Mouse (Mus musculus): ENCODE results near the gene Arid4b.
A peak's percentile ranks its signal among the peaks of the same experiment; 100 is the strongest.

Gene Arid4b

GRCm38 (mm10) chr13:14062209-14063012 lies 621 bp upstream of the Arid4b start:
- DNase-seq: no peak

DNA sequence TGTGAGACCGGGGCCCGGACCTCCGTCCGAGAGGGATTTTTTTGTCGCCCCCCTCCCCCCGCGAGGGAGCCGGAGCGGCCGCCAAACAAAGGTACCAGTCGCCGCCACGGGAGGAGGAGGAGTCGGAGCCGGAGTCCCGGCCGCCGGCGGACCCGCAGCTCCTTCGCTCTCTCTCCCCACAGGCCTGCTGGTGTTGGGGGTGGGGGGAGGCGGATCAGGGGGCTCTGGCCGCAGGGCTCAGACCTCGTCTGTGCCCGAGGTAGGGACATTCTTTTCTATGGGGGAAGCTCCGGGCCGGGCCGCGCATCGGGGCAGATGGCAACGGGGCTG lies 875 bp downstream of the Arid4b start:
- no peak for DNase-seq

DNA sequence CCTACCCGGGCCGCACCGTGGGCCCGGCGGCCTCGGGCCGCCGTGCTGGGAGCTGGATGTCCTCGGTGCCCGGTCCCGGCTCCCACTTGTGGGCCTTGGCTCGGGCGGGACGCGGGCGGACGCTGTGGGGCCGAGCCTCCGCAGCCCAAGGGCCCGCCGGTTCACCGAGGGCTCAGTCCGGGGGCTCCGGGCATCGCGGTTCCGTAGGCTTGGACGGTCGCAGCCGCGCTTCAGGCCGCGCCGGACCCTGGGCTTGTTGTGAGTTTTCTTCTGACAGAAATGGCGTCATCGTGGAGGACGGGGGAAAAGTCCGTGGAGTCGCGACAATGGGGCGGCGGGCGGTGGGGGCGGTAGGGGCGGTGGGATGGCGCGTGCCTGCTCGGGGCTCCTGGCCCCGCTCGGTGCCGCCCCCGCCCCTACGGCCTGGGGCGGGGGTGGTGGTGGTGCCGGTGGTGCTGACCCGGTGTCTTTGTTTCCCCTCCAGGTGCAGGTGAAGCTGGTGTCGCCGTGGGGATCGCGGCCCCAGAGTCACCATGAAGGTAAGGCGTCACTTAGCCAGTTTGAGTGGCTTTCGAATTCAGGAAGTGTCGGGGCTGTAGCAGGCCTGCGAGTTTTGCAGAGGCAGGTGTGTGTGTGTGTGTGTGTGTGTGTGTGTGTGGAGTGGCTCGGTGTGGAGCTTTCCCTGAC lies 1.5 kb downstream of the Arid4b start:
- DNase-seq: peak; percentile 61 to 67

- no peak for DNase-seq
Measured at GRCm38 (mm10) chr13:14065028-14065380, 2.0 kb downstream of the Arid4b start.

DNA sequence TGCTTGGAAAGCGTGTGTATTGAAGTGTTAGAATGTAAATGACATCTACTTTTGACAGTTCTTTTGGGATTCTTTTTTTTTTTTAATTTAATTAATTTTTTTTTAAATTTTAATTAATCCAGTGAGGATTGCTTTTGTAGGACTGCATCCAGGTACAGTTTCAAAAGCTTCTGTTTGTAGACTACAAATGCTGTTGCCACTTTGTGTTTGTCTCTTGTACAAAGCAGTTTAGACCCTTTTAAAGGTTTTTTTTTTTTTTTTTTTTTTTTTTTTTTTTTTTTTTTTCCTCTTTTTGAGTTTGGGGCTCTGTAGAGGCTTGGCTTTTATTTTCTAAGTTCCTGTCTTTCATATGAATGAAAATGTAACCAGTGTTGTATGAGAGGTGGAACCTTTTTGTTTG lies 2.7 kb downstream of the Arid4b start:
- no peak for DNase-seq

GRCm38 (mm10) chr13:14068035-14068434 lies 5.0 kb downstream of the Arid4b start:
- DNase-seq: no peak

DNA sequence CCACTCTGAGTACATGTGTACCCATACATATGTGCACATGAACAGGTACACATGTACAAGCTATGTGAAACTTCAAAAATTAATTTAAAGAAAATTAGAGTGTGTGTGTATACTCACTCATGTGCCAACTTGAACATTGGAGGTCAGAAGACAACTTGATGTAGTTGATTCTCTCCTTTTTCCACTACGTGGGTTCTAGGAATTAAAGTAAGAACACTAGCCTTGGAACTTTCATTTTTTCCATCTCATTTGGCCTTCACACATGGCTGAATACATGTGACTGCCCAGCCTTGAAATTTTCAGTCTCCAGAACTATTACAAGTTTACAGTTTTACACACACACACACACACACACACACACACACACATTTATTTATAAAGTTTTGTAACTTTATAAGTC lies 6.3 kb downstream of the Arid4b start:
- DNase-seq: no peak

GRCm38 (mm10) chr13:14074371-14074770 lies 11.3 kb downstream of the Arid4b start:
- no peak for DNase-seq

- no peak for DNase-seq
Measured at GRCm38 (mm10) chr13:14075326-14075725, 12.3 kb downstream of the Arid4b start.

DNA sequence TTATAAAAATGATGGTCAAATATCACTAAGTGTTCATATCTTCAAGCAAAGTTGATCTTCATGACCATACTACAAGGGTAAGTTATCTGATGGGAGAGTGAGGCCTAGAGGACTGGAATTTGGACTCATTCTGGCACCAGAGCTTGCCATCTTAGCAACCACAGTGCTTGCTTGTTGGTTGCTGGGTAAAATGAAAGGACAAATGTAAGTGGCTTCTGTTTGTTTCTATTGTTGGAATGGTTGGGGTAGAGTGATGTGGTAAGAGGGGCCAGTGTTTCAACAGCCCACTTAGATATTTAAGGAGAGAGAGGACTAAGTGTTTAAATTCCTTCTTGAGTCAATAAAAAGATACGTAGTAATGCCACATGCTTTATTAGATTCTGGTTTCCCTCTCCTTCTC lies 25.6 kb downstream of the Arid4b start:
- DNase-seq: no peak

GRCm38 (mm10) chr13:14103026-14103425 lies 40.0 kb downstream of the Arid4b start:
- DNase-seq: no peak

- DNase-seq: no peak
Measured at GRCm38 (mm10) chr13:14110154-14110873, 47.3 kb downstream of the Arid4b start.

GRCm38 (mm10) chr13:14111146-14111545 lies 48.1 kb downstream of the Arid4b start:
- DNase-seq: no peak

DNA sequence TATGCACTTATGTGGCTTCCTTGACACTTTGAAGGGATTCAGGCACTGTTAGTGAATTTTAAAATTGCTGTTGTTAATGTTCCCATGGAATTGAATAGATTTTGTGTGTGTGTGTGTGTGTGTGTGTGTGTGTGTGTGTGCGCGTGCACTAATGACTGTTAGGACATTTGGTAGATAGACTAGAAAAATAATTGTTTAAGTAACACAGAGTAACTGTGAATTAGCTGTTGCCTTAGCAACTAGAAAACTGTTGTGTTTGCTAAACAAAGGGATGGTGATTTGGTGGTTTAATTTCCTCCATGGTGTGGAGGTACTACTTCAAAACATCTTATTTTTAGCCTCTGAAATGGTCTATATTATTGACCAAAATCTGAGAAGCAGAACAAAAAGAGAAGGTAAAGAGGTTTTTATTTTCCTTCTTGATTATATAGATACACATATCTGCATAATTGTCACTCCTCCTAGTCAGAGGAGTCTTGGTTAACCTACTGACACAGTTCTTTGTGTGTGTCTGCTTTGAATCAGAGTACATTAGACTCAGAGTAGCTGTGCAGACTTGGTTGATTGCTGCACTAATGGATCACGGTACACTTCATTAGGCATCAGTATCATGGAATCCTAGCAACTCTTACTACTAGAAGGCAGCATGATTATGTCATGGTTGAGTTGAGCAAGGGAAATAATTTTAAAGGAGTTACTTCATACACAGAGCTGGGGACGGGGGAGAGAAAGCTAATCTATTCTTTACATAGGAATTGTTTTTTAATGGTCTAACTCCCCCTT lies 50.9 kb downstream of the Arid4b start:
- no peak for DNase-seq

- no peak for DNase-seq
Measured at GRCm38 (mm10) chr13:14115805-14116204, 52.8 kb downstream of the Arid4b start.

DNA sequence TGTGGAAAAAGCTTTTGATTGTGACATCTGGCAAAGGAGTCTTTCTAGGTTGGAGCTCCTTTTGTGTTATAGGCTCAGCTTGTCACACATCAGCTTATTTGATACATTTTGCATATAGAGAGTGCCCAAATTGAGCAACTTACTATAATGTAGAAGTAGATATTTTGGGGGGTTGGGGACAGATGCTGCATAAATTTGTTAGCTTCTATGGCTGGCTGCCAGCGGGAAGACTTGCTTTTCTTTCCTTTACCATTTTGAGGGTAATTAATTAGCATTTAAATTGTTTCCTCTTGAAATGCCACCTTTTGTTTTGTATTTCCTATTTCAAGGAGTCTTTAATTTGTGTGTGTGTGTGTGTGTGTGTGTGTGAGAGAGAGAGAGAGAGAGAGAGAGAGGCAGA lies 68.6 kb downstream of the Arid4b start:
- no peak for DNase-seq

DNA sequence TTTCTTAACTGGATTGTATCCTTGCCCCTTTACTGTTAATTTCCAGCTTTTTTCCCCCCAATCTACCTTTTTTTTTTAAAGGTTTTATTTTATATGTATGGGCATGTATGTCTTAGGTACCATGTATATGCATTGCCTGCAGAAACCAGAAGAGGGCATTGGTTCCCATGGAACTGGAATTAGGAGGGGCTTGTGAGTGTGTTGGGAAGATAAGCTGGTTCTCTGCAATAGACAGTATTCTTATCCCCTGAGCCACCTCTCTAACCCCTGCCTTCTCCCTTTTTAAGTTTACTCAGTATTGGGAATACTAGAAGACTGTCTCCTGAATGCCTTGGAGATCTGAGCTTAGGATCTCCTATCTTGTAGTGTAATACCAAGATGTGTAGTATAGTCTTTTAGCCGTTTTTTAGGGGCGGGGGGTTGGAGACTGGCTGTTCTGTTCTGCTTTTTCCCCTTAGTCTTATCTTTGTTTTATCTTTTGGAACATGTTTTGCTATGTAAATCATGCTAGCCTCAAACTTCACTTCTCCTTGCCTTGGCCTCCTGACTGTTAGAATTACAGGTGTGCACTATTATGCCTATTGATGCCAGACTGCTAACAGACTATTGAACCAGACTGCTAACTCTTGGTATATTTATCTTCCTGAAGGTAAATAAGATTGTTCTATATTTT lies 79.4 kb downstream of the Arid4b start:
- peak; percentile 9 to 15 for DNase-seq

DNA sequence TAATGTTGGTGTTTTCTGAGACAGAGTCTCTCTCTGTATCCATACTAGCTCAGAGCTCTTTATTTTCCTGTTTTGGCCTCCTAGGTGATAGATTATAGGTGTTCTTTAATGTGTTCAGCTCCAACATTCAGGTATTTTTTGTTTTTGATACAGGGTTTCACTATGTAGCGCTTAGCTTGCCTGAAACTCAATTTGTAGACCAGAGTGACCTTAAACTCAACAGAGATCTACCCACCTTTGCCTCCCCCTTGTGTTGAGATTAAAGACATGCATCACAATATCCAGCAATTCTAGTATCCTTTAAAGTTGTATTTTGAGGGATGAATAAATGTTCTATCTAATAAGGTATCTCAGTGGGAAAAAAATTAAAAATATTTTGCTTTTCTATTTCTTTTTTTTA lies 115.0 kb downstream of the Arid4b start:
- DNase-seq: peak; percentile 14 to 35

GRCm38 (mm10) chr13:14179669-14180068 lies 116.6 kb downstream of the Arid4b start:
- DNase-seq: no peak

GRCm38 (mm10) chr13:14245946-14246345 lies 182.9 kb downstream of the Arid4b start:
- no peak for DNase-seq

All from cerebellum, postnatal 10 days (tissue).